Mouse (Mus musculus): ENCODE results near the gene 4931423N10Rik. TPM values are rescaled to one million over a fixed set of nuclear protein-coding genes. Genes with fewer than 3 reads are reported as not detected.
"Not testable (repeated sequence)": the region's sequence is repeated elsewhere in the genome, so short reads cannot be mapped to it uniquely, and the experiment has no call there.

Gene 4931423N10Rik
- polyA plus RNA-seq, 1 experiment = 15.8 TPM

GRCm38 (mm10) chr2:23228463-23228862 lies 21.2 kb downstream of the 4931423N10Rik start:
- H3K36me3 ChIP-seq (ENCODE audit: control insufficient read depth, insufficient read depth, low read length) = no peaks in the 10 kb centered on the region
- H3K27me3 ChIP-seq (ENCODE audit: control insufficient read depth, insufficient read depth, low read length) = no peaks in the 10 kb centered on the region
- TF ChIP-seq CTCF (IDR thresholded peaks at IDR 0.05; ENCODE audit: control insufficient read depth, insufficient read depth, insufficient replicate concordance, low read depth, low read length) = no peak
- TF ChIP-seq POLR2A (IDR thresholded peaks at IDR 0.05; ENCODE audit: control insufficient read depth, low read depth, low read length) = no peak
- no peak overlapping the region for H3K4me3 ChIP-seq (ENCODE audit: control insufficient read depth, low read depth, low read length)
- no peaks in the 10 kb centered on the region for H3K4me1 ChIP-seq (ENCODE audit: control insufficient read depth, insufficient read depth, low read length)
- no peak overlapping the region for H3K27ac ChIP-seq (ENCODE audit: control insufficient read depth, insufficient read depth, low read depth, low read length)

DNA sequence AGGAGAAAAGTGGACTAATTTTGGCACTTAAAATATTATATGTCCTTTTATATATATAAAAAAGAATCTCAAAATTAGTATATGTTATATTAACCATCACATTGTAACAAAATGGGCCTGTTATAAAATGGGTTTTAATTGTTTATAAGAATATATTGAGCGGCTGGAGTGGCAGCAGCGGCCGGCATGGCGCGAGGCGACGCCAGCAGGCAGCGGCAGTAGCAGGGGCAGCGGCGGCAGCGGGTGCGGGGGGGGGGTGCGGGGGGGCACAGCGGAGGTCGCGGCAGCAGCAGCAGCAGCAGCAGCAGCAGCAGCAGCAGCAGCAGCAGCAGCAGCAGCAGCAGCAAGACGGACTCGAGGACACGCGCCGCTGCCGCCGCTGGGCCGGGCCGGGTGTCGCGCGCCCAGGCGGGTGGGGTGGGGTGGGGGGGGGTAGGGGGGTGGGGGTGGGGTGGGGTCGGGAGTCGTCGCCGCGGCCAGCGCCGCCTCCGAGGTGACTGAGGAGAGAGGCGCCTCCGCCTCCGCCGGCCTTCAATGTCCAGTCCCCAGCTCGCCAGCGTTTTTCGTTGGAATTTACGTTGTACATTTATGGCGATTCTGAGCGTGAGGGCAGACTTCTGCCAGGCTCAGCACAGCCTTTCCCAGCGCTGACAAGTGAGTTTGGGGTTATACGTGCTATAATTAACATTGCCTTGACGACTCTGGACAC lies 26.9 kb downstream of the 4931423N10Rik start:
- no peak overlapping the region for H3K27ac ChIP-seq (ENCODE audit: control insufficient read depth, insufficient read depth, low read depth, low read length)
- peak overlapping the region; percentile 73 for H3K4me3 ChIP-seq (ENCODE audit: control insufficient read depth, low read depth, low read length)

GRCm38 (mm10) chr2:23290991-23291390 lies 83.7 kb downstream of the 4931423N10Rik start:
- H3K36me3 ChIP-seq (ENCODE audit: control insufficient read depth, insufficient read depth, low read length); H3K4me1 ChIP-seq (ENCODE audit: control insufficient read depth, insufficient read depth, low read length); H3K27me3 ChIP-seq (ENCODE audit: control insufficient read depth, insufficient read depth, low read length); H3K4me3 ChIP-seq (ENCODE audit: control insufficient read depth, low read depth, low read length): not testable (repeated sequence)
- 0 out of 2 replicates have a peak overlapping the region, but pooled peaks have one; percentile 8 for H3K27ac ChIP-seq (ENCODE audit: control insufficient read depth, insufficient read depth, low read depth, low read length)

More for the DNA sequence above, 26.9 kb downstream of the 4931423N10Rik start:
- Histone ChIP-seq H3K36me3 (ENCODE audit: control insufficient read depth, insufficient read depth, low read length) (no peaks in the 10 kb centered on the region), H3K4me1 (ENCODE audit: control insufficient read depth, insufficient read depth, low read length) (no peaks in the 10 kb centered on the region; the same call in 1 of the 2 replicates), H3K27me3 (ENCODE audit: control insufficient read depth, insufficient read depth, low read length) (no peaks in the 10 kb centered on the region)
- TF ChIP-seq POLR2A (IDR thresholded peaks at IDR 0.05; ENCODE audit: control insufficient read depth, low read depth, low read length) = no peak
- no peak for TF ChIP-seq CTCF (IDR thresholded peaks at IDR 0.05; ENCODE audit: control insufficient read depth, insufficient read depth, insufficient replicate concordance, low read depth, low read length)

DNA sequence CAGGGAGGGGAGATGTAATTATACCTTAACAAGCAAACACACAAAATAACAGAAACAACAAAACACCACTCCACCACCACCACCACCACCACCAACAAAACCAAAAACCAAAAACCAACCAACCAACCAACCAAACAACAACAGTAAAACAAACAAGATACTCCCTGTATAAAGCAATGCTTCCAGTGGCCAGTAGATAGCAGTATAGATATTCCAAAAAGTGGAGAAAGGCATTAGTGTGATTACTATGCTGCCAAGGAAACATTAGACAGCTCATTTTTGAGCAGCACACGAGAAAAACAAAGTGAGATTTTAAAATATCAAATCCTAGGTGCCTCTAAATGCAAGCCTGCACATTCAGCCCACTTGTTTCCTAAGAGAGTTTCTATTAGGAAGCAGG lies 107.6 kb downstream of the 4931423N10Rik start:
- Histone ChIP-seq H3K4me3 (ENCODE audit: control insufficient read depth, low read depth, low read length) (no peak overlapping the region), H3K36me3 (ENCODE audit: control insufficient read depth, insufficient read depth, low read length) (no peaks in the 10 kb centered on the region), H3K4me1 (ENCODE audit: control insufficient read depth, insufficient read depth, low read length) (no peaks in the 10 kb centered on the region), H3K27ac (ENCODE audit: control insufficient read depth, insufficient read depth, low read depth, low read length) (no peak overlapping the region), H3K27me3 (ENCODE audit: control insufficient read depth, insufficient read depth, low read length) (no peaks in the 10 kb centered on the region)
- TF ChIP-seq POLR2A (IDR thresholded peaks at IDR 0.05; ENCODE audit: control insufficient read depth, low read depth, low read length) (no peak), CTCF (IDR thresholded peaks at IDR 0.05; ENCODE audit: control insufficient read depth, insufficient read depth, insufficient replicate concordance, low read depth, low read length) (no peak)

Other genes with a start within 250 kb of the 4931423N10Rik start
- gene Abi1, start 167.2 kb upstream of the 4931423N10Rik start, polyA plus RNA-seq (2012; rRNA removed) = 28.0 and 29.1 TPM in 2 replicates
- gene Acbd5, start 139.3 kb upstream of the 4931423N10Rik start, polyA plus RNA-seq (2012; rRNA removed) = 7.8 and 10.6 TPM in 2 replicates
- gene Mastl, start 51.5 kb upstream of the 4931423N10Rik start, polyA plus RNA-seq (2012; rRNA removed) = 2.5 TPM in 2 replicates
- gene Yme1l1, start 51.1 kb upstream of the 4931423N10Rik start, polyA plus RNA-seq (2012; rRNA removed) = 14.0 and 16.7 TPM in 2 replicates
- gene Nxph2, start 113.8 kb downstream of the 4931423N10Rik start, polyA plus RNA-seq (2012; rRNA removed) = not detected in 2 replicates

All from testis, adult 2 months (tissue).